Mouse (Mus musculus) thymus, postnatal 36 days (tissue): Measurements from ENCODE around the gene Tnc.

Experiments
- DNase-seq, 2 experiments: peaks; one replicate each; pipeline ENCODE4 v3.0.0; 2022; ENCODE audit warnings: mixed read lengths in 2 of 2

Tnc gene

GRCm38 (mm10) chr4:64046831-64047493 lies at the start of gene Tnc:
Gene Tnc, minus strand, starts transcription at chr4:64047015.
- DNase-seq: no peak

DNA sequence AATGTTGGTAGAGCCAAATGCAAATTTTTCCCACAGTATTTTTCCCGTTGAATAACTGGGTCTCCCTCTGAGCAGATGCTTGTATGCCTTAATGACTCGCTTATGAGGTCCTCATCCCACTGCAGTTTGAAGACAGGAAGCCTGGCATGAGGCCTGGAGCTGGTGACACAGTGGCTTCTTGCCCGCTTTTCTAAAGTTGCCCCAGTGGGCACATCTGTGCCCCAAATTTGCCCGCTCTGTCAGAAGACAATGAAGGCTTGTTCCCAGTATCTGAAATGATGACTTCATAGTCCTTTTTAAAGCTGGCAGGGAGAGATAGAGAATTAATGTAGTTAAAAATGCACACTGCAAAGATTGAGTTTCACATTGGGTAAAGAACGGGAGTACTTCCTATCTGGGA lies 47.4 kb upstream of the Tnc start:
- no peak for DNase-seq

DNA sequence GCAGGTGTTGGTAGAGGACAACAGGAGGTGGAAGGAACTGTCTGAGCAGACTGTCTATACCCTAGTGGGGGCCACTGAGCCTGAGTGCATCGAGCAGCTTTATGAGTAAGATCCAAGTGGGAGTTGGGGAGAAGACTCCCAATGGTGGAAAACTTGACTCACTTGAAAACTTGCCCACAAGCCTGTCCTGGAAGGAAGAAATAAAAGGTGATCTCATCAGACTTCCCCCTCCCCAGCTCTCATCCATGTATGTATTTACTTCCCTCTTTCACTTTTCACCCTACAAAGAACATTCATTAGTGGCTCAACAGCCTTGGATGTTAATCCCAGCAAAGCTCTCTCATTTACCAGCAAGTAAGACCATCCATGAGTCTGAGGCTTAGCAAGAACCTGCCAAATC lies 46.0 kb upstream of the Tnc start:
- DNase-seq: no peak

GRCm38 (mm10) chr4:64089378-64089777 lies 42.6 kb upstream of the Tnc start:
- DNase-seq: no peak

GRCm38 (mm10) chr4:64087675-64088074 lies 40.9 kb upstream of the Tnc start:
- no peak for DNase-seq

- no peak for DNase-seq
Measured at GRCm38 (mm10) chr4:64085993-64086567, 39.3 kb upstream of the Tnc start.

DNA sequence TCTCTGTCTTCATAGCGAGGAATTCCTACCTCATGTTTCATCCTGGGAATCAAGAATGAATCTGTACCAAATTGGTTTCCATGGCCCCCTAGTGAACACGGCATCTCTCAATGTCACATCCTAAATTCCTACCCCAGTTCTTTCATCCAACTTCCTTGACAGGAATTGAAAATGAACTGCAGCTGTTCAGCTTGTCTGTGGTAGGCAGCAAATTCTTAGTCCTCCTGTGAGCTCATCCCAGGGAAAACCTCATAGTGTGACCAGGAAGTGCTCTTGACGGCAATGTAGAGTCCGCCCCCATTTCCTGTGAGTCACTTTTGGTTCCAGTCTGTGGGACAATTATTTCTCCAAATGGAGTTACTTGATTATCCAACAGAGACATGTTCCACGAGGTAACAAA lies 37.0 kb upstream of the Tnc start:
- no peak for DNase-seq

DNA sequence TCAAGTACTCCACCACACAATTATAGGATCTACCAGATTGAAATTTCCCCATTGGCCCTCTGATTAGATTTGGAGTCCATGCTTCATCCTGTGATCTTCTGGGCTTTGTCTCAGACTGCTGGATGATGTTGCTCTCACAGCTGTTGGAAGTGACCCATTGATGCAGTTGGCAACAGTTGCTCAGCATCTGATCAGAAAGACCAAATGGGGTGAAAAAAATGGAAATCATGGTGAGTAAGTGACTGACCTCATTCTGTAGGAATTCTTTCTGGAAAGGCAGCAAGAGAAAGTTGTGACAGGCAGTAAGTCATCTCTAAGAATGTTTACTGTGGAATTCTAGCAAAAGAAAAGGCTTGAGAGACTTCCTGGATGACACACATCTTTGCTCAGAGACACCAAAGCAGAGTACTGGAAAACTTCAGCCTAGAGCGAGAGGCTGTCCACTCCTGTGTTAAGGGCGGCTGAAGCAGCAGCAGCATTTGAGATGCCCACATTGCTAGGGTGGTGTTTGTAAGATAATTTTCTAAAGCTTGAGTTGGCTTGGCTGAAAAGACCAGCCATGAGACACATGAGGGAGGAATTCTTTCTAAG lies 31.3 kb upstream of the Tnc start:
- no peak for DNase-seq

- DNase-seq: no peak
Measured at GRCm38 (mm10) chr4:64076349-64077025, 29.7 kb upstream of the Tnc start.

GRCm38 (mm10) chr4:64074725-64075124 lies 27.9 kb upstream of the Tnc start:
- DNase-seq: no peak

DNA sequence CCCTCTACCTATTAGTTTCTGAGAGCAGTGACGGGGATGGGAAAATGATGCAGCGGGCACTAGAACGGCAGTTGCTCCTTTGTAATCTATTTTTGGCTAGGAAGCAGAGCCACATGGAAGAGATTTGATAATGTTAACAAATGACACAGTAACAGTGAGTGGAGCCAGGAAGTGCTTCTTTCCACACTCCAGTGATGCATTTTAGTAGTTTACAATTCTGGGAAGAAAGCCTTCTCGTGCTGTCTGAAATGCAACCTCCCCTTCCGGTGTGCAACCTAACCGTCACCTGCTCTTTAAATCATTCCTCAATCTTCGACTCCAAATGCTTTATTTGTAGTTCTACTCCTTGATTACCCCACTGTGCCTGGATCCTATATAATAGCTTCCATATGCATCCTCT lies 20.6 kb upstream of the Tnc start:
- DNase-seq: no peak

- no peak for DNase-seq
Measured at GRCm38 (mm10) chr4:64065266-64065665, 18.5 kb upstream of the Tnc start.

- DNase-seq: no peak
Measured at GRCm38 (mm10) chr4:64058856-64059231, 12.0 kb upstream of the Tnc start.

GRCm38 (mm10) chr4:64058048-64058855 lies 11.4 kb upstream of the Tnc start:
- DNase-seq: no peak

GRCm38 (mm10) chr4:64048177-64048576 lies 1.4 kb upstream of the Tnc start:
- DNase-seq: no peak

- DNase-seq: no peak
Measured at GRCm38 (mm10) chr4:64043893-64044292, 2.9 kb downstream of the Tnc start.

DNA sequence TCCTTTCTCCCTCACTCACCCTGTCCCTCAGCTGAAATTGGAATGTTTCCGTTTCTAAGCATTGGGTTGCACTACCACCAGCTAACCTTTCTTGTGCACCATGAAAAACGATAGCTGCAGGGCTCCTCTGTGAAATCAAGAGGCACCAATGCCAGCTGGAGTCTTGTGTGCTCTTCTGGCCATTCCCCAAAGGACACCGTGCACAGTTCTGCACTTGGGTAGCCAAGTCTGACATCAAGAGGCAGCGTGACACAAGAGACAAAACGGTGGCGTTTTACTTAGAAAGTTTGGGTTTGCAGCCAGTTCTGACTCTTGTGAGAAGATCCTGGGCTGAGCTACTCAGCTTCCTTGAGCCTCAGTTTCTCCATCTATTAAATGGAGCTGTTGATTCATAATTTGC lies 3.4 kb downstream of the Tnc start:
- no peak for DNase-seq

DNA sequence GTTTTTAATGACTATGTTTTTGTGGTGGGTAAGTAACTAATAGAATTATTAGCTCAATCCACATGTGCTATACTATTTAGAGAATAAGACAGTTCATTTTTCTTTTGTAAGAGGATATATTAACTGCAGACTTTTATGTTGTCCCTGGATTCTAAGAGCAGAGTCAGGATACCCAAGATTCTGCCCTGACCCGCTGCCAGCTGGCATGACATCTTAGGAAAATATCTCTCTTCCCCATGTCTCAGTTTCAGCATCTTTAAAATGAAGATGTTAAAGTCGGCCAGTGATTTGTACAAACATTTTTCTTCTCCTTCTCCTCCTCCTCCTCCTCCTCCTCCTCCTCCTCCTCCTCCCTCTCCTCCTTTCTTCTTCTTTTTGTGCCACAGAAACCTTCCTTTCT lies 7.7 kb downstream of the Tnc start:
- DNase-seq: no peak

- no peak for DNase-seq
Measured at GRCm38 (mm10) chr4:64037513-64037912, 9.3 kb downstream of the Tnc start.

DNA sequence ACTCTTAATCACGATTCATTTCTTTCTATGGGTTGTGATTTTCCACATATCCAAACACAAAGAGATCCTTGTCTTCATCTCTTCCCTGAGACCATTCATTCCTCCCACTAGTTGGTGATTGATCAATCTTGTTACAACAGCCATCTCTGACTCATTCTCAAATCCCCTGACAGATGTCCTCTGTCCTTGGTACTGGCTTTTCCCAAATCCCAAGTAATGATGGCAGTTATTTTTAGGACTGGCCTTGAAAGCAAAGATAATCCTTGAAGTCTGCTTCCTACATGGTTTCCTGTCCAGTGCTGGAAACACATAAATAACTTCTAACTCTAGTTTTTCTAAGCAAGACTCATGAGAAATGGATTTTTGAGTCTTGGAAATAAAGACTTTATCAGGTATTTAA lies 12.1 kb downstream of the Tnc start:
- DNase-seq: no peak

- no peak for DNase-seq
Measured at GRCm38 (mm10) chr4:64033191-64033590, 13.6 kb downstream of the Tnc start.

- DNase-seq: no peak
Measured at GRCm38 (mm10) chr4:64029486-64029885, 17.3 kb downstream of the Tnc start.

DNA sequence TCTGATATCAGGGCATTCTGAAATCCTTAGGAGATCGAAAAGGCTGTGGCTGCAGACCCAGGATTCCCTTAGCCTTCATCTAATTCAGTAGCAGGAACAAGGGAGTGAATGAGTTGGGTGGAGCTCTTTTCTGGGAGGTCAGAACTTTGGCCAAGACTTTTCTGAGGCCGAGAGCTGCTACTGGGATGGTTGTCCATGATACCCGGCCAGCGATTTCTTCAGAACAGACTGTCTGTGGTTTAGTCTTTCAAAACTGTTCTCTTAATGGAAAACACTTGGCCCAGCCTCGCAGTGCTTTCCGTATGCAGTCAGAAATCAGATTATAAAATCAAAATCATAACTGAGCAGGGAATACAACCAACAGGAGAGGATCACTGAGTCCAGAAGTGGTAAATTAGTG lies 21.2 kb downstream of the Tnc start:
- DNase-seq: no peak
